Mouse (Mus musculus): ENCODE measurements around the gene Cacna2d3. TPM values are rescaled to one million over a fixed set of nuclear protein-coding genes. Genes with fewer than 3 reads are reported as not detected.

Cacna2d3 gene
- total RNA-seq, 2 experiments from 2014 or later = 0.56 to 1.4 TPM

DNA sequence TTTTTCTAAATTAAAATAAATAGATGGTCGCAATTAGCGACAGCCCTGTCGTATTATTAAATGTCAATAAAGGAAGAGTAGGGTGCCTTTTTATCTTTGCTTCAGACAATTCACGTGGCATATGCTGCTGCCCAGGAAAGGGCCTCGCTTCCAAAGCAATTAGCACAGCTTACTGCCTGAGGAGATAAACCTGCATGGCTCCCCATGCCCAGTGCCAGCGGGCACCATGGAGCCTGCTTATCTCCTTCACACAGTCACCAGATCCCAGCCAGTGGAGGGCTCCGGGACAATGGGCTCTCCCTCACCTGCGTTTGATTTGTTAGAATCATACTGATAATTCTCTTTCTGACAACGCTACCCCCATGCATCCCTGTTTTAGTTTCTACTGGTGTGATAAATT lies 416.0 kb downstream of the Cacna2d3 start:
- DNase-seq = no peak
- no peak for TF ChIP-seq CTCF (IDR thresholded peaks at IDR 0.05)
- intact Hi-C loops (cut with DNase I) = no loop called here
- no peak overlapping the region for H3K4me3 ChIP-seq
- no peak overlapping the region for H3K27ac ChIP-seq

- DNase-seq = no peak
- H3K27ac ChIP-seq = no peak overlapping the region
- H3K4me3 ChIP-seq = no peak overlapping the region
- intact Hi-C loops (cut with DNase I) = no loop called here
- TF ChIP-seq CTCF (IDR thresholded peaks at IDR 0.05) = no peak
Measured at GRCm38 (mm10) chr14:29296185-29296754, 425.4 kb downstream of the Cacna2d3 start.

DNA sequence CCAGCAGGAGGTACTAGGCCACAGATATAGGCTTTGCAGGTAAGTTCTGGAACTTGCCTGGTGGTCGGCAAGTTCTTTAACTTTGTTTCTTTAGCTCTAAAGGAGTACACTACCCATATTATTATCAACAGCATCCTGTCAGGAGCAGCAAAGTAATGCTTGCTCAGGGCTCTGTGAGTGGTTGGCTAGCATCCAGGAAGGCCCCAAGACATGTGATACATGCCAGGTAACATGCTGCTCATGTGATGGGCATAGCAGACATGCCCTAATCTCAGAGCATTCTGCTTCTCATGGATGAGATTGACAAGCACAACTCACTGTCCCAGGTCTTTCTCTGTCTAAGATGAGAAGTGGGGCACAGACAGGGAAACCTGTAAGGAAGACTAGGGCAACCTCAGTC lies 442.8 kb downstream of the Cacna2d3 start:
- no peak overlapping the region for H3K27ac ChIP-seq
- intact Hi-C loops (cut with DNase I) = no loop called here
- DNase-seq = no peak
- TF ChIP-seq CTCF (IDR thresholded peaks at IDR 0.05) = no peak
- no peak overlapping the region for H3K4me3 ChIP-seq

GRCm38 (mm10) chr14:29278401-29278800 lies 443.3 kb downstream of the Cacna2d3 start:
- Histone ChIP-seq H3K27ac (no peak overlapping the region), H3K4me3 (no peak overlapping the region)
- intact Hi-C loops (cut with DNase I) = no loop called here
- no peak for DNase-seq
- no peak for TF ChIP-seq CTCF (IDR thresholded peaks at IDR 0.05)

DNA sequence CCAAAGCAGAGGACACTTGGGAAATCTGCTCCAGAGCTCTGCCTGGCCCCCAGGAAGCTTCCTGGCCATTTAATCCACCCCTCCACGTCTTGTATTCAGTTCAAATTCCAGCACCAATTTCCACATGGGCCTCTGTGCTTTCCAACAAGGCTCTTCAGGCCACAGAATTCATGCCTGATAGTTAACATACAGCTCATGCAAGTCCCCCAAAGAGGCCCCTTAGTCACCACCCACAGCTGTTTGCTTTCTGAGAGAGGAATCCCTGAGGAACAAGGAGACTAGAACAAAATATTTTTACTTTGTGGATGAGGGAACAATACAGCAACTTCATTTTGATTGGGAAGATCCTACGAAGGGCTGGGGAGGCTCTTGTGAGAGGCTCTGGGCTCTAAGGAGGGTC lies 444.0 kb downstream of the Cacna2d3 start:
- intact Hi-C loops (cut with DNase I) = no loop called here
- peak overlapping the region; percentile 40; the same call in 1 of the 2 replicates for H3K27ac ChIP-seq
- no peak overlapping the region for H3K4me3 ChIP-seq
- no peak for DNase-seq
- TF ChIP-seq CTCF (IDR thresholded peaks at IDR 0.05) = no peak

GRCm38 (mm10) chr14:29273890-29274289 lies 447.8 kb downstream of the Cacna2d3 start:
- no peak overlapping the region for H3K4me3 ChIP-seq
- H3K27ac ChIP-seq = no peak overlapping the region
- no peak for TF ChIP-seq CTCF (IDR thresholded peaks at IDR 0.05)
- no peak for DNase-seq
- intact Hi-C loops (cut with DNase I) = no loop called here

- intact Hi-C loops (cut with DNase I) = no loop called here
- no peak for TF ChIP-seq CTCF (IDR thresholded peaks at IDR 0.05)
- H3K27ac ChIP-seq = no peak overlapping the region
Measured at GRCm38 (mm10) chr14:29270541-29270940, 451.1 kb downstream of the Cacna2d3 start.

GRCm38 (mm10) chr14:29269816-29270215 lies 451.8 kb downstream of the Cacna2d3 start:
- DNase-seq = no peak
- intact Hi-C loops (cut with DNase I) = loop anchor here (5.0 kb wide), 1 partner anchor 148 kb away; no protein-coding TSS in a partner anchor
- no peak overlapping the region for H3K27ac ChIP-seq
- TF ChIP-seq CTCF (IDR thresholded peaks at IDR 0.05) = no peak
- H3K4me3 ChIP-seq = no peak overlapping the region

More at GRCm38 (mm10) chr14:29270541-29270940, 451.1 kb downstream of the Cacna2d3 start:
- no peak overlapping the region for H3K4me3 ChIP-seq
- no peak for DNase-seq

DNA sequence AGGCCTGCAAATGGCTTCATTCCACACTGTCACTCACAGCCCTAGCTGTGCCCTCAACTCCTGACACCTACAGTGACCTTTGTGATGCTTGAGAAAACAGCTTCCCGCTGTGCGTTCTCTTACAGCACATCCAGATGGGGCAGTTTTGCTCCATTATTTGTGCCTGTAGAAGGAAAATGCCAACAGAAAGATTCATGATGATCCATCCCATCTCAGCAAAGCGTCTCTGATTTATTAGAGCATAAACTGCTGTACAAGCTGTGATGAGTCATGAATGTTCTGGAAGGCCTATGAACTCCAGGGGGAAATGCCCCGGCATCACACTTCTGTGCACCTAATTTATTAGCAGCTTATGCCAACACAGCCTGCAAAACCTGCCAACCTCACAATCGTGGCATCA lies 453.1 kb downstream of the Cacna2d3 start:
- Histone ChIP-seq H3K27ac (no peak overlapping the region), H3K4me3 (no peak overlapping the region)
- no peak for DNase-seq
- intact Hi-C loops (cut with DNase I) = loop anchor here (5.0 kb wide), 1 partner anchor 146 kb away; no protein-coding TSS in a partner anchor
- TF ChIP-seq CTCF (IDR thresholded peaks at IDR 0.05) = no peak

GRCm38 (mm10) chr14:29267233-29267874 lies 454.3 kb downstream of the Cacna2d3 start:
- Histone ChIP-seq H3K27ac (no peak overlapping the region), H3K4me3 (no peak overlapping the region)
- DNase-seq = no peak
- TF ChIP-seq CTCF (IDR thresholded peaks at IDR 0.05) = peak; percentile 52
- intact Hi-C loops (cut with DNase I) = loop anchor here (5.0 kb wide), 1 partner anchor 145 kb away; no protein-coding TSS in a partner anchor

DNA sequence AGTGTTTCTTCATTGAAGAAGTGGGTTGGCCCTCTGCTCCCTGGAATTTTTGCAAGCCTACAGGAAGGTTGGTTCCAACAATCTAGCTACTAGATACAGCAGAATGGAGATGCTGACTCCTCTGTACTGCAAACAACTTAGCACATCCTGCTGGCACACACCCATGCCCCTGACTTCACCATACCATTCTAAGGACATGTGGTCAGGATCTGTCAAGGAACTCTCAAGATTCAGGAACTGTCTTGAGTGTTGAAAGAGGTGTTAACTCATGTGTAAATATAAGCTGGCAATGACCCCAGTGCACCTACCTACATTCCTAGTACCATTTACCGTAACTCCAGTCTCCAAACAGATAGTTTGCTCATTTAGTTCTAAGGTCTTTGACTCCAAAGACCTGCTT lies 461.0 kb downstream of the Cacna2d3 start:
- no peak for TF ChIP-seq CTCF (IDR thresholded peaks at IDR 0.05)
- intact Hi-C loops (cut with DNase I) = no loop called here
- DNase-seq = no peak
- no peak overlapping the region for H3K27ac ChIP-seq
- H3K4me3 ChIP-seq = no peak overlapping the region

GRCm38 (mm10) chr14:29243516-29243915 lies 478.1 kb downstream of the Cacna2d3 start:
- intact Hi-C loops (cut with DNase I) = no loop called here
- TF ChIP-seq CTCF (IDR thresholded peaks at IDR 0.05) = no peak
- no peak overlapping the region for H3K4me3 ChIP-seq
- no peak overlapping the region for H3K27ac ChIP-seq
- no peak for DNase-seq

DNA sequence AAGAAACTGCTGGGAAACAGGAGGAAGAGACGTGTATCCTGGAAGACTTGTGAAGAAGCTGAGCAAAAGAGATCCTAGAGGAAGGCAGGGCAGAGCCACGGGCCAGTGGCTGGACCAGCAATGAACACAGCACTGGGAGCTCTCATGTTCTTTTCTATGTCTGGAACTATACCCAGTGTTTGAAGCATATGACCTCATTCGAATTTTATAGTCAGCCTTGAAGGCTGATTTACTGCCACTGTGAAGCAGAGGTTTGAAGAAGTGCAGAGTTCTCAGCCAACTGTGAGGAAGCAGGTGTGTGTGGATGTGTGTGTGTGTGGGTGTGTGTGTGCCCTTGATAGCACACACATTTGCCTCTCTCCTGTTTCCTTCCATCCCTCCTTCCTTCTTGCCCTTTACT lies 483.2 kb downstream of the Cacna2d3 start:
- no peak for TF ChIP-seq CTCF (IDR thresholded peaks at IDR 0.05)

More for the DNA sequence above, 483.2 kb downstream of the Cacna2d3 start:
- Histone ChIP-seq H3K27ac (no peak overlapping the region), H3K4me3 (no peak overlapping the region)
- DNase-seq = no peak
- intact Hi-C loops (cut with DNase I) = no loop called here

All from gastrocnemius, adult 2 months (tissue).